Mouse (Mus musculus) forebrain, embryonic 13.5 days (tissue): ENCODE data around the gene Slc44a3. TPM values are rescaled to one million over a fixed set of nuclear protein-coding genes. Genes with fewer than 3 reads are reported as not detected.

Experiments used
- ATAC-seq: fragments of 200-750 bp; cut with Nextera tagmentation; 2 replicates; pipeline ENCODE4 v1.8.0; 2017
- H3K27ac ChIP-seq: fragments of 300-500 bp; sonication (generic); 2 replicates; pipeline ENCODE4 v1.5.1; 2015; ENCODE audit warnings: inconsistent platforms, mild to moderate bottlenecking, moderate library complexity
- H3K27me3 ChIP-seq: fragments of 300-500 bp; sonication (generic); 2 replicates; pipeline ENCODE4 v1.6.1; 2015; ENCODE audit warnings: mild to moderate bottlenecking, inconsistent platforms
- H3K36me3 ChIP-seq: fragments of 300-500 bp; sonication (generic); 2 replicates; pipeline ENCODE4 v1.6.1; 2015; ENCODE audit warnings: mild to moderate bottlenecking, inconsistent platforms; ENCODE audit not compliant: poor library complexity, severe bottlenecking
- H3K4me1 ChIP-seq: fragments of 300-500 bp; sonication (generic); 2 replicates; pipeline ENCODE4 v1.6.1; 2015; ENCODE audit warnings: inconsistent platforms
- H3K4me2 ChIP-seq: fragments of 300-500 bp; sonication (generic); 2 replicates; pipeline ENCODE4 v1.6.1; 2015; ENCODE audit warnings: inconsistent platforms, mild to moderate bottlenecking, moderate library complexity
- H3K4me3 ChIP-seq: fragments of 300-500 bp; sonication (generic); 2 replicates; pipeline ENCODE4 v1.5.1; 2015; ENCODE audit warnings: mild to moderate bottlenecking, inconsistent platforms
- H3K9ac ChIP-seq: fragments of 300-500 bp; sonication (generic); 2 replicates; pipeline ENCODE4 v1.6.1; 2015; ENCODE audit warnings: mild to moderate bottlenecking, inconsistent platforms
- H3K9me3 ChIP-seq: fragments of 300-500 bp; sonication (generic); replicated peaks from 2 replicates; pipeline ENCODE4 v1.6.1; 2016; ENCODE audit warnings: inconsistent platforms
- WGBS: fragments of 180-500 bp; shearing (Covaris S2); methylation state at CpG from one replicate; pipeline ENCODE4 v1.1.7; 2015; 5-methylcytosine and 5-hydroxymethylcytosine counted together
- polyA plus RNA-seq: library from polyadenylated mRNA; unstranded; fragments of >200 nt; fragmentation: Nextera tagmentation; extraction: Ambion mirVana; gene quantifications from 2 replicates; pipeline ENCODE4 v1.2.1, GENCODE M21; 2015

Slc44a3 gene
- polyA plus RNA-seq, 1 experiment from 2014 or later: 0.57 TPM

DNA sequence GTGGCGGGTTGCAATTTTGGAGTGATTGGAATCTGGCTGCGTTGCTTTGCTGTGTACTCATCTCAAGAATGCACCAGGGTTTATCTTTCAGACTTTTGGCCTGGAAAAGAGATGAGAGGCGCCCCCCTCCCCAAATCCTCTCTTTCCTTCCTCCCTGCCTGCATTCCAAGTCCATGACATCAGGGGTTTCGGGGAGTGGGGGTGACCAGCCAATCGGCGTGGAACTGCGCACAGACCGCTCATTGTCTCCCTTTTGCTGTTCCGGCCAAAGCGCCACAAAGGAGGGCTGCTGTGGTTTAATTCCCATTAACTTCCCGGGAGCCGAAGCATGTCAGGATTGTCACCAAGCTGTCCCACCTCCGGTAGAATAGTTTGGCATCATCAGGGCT lies 104.7 kb downstream of the Slc44a3 start:
- peaks cover 44% of the 10 kb centered on the region for H3K4me1 ChIP-seq
- no peaks in the 10 kb centered on the region for H3K9me3 ChIP-seq
- peak overlapping the region; percentile 78 for H3K4me2 ChIP-seq
- 0% methylated on average over 13 of the region's 13 CpGs for WGBS
- H3K27me3 ChIP-seq: no peaks in the 10 kb centered on the region; the same call in 1 of the 2 replicates
- peak overlapping the region; percentile 89 for H3K4me3 ChIP-seq
- H3K36me3 ChIP-seq: no peaks in the 10 kb centered on the region
- ATAC-seq: peak; percentile 69
- peak overlapping the region; percentile 99 for H3K27ac ChIP-seq
- peak overlapping the region; percentile 97 for H3K9ac ChIP-seq

DNA sequence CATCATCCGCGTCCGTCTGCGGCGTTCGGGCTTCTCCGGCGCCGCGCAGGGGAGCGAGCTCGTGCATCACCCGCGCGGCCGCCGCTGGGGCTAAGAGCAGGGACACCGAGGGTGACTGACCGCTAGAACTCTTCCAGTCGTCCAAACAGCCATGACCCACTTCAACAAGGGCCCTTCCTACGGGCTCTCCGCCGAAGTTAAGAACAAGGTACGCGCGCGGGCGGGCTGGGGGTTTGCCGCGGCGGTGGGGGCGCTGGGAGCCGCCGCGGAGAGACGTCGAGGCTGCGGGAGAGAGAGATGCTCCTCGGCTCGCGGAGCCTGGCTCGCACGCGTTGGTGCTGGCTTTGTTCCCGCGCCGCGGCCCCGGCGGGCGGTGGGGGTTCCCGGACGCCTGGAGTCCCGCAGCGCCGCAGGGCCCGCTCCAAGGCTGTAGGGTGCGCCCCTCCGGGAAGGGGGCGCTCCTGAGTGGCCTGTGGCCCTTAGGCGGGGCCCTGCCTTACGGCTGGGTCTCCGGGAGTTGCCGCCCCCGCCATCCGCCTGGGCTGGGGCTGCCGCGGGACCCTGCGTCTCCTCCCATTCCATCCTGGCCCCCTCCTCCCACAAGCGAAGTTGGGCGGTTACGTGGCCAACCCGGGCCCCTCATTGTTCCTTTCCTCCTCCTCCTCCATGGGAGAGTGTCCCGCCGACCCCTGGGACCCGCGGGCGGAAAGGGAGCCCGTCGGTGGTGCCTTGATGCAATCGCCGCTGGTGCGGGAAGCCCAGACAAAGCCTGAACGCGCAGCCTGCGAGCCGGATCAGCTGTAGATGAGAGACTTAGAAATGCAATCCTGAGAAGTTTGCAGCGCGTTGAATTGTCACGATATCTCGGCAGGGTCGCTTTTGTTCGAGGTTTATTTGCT lies 105.3 kb downstream of the Slc44a3 start:
- Histone ChIP-seq H3K4me1 (peaks cover 38% of the 10 kb centered on the region), H3K36me3 (no peaks in the 10 kb centered on the region), H3K4me3 (peak overlapping the region; percentile 89), H3K27ac (peak overlapping the region; percentile 99), H3K4me2 (peak overlapping the region; percentile 78), H3K9me3 (no peaks in the 10 kb centered on the region), H3K9ac (peak overlapping the region; percentile 97), H3K27me3 (no peaks in the 10 kb centered on the region; the same call in 1 of the 2 replicates)
- under 1% methylated on average over 89 of the region's 93 CpGs for WGBS
- peak; percentile 79 for ATAC-seq

DNA sequence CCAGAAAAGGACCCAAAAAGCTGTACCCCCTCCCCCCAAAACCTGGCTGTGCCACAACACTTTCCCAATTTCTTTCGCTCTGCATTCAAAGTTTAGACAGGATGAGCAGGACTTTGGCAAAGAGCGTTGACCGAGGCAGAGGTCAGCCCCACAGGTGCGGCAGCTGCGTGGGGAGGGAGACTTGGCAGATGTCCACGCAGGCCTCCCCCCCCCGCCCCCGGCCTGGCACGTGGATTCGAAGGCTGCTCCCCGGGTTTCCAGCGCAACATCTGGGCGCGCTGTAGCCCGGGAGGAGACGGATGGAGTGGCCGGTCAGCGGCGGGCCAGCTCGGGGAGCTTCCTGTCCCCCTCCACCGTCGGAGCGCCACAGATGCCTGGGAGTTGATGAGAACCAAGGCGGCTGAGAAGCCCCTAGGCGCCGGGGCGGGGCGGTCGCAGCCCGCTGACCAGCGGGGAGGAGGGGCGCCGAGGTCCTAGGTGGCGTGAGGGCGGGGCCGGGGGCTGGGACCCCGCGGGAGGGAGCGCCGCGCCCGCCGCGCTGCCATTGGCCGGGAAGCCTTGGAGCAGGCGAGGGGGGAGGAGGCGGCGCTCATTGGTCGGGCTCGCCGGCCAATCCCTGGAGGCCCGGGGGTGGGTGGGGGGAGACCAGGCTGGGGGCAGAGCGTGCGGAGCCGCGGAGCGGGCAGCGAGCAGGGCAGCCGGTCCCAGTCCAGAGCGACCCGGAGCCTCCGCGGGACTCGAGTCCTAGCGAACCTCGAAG lies 106.2 kb downstream of the Slc44a3 start, which contains the start of gene Cnn3:
Gene Cnn3, plus strand, starts transcription at position 637 of the 760 bp plus-strand sequence.
- Histone ChIP-seq H3K27ac (peak within 1 kb of the TSS; percentile 99), H3K9me3 (no peaks in the 10 kb centered on the region), H3K27me3 (no peaks in the 10 kb centered on the region; the same call in 1 of the 2 replicates), H3K4me2 (peak within 1 kb of the TSS; percentile 78), H3K9ac (peak within 1 kb of the TSS; percentile 97), H3K36me3 (no peaks in the 10 kb centered on the region), H3K4me3 (peak within 1 kb of the TSS; percentile 89), H3K4me1 (peaks cover 38% of the 10 kb centered on the region)
- 2% methylated on average over 59 of the region's 66 CpGs for WGBS
- peak; percentile 92 for ATAC-seq

DNA sequence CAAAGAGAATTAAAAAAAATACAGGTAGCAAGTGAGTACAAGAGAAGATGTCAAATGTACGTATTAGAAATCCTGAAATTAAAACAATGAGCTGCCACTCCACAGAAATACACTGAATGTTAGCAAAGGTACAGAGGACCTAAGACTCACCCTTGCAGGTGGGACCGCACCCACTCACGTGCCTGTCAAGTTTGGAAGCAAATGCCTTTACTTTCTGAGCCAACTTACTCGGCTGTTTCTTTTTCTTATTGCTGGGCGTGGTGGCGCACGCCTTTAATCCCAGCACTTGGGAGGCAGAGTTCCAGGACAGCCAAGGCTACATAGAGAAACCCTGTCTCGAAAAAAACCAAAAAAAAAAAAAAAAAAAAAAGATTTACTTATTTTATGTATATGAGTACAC lies 109.8 kb downstream of the Slc44a3 start:
- no peaks in the 10 kb centered on the region; the same call in 1 of the 2 replicates for H3K27me3 ChIP-seq
- 83% methylated on average over 8 of the region's 8 CpGs for WGBS
- no peaks in the 10 kb centered on the region for H3K36me3 ChIP-seq
- no peaks in the 10 kb centered on the region for H3K9me3 ChIP-seq
- H3K4me1 ChIP-seq: peaks cover 17% of the 10 kb centered on the region
- ATAC-seq: no peak
- no peak overlapping the region for H3K4me3 ChIP-seq
- H3K27ac ChIP-seq: no peak overlapping the region
- no peak overlapping the region for H3K4me2 ChIP-seq
- H3K9ac ChIP-seq: no peak overlapping the region

DNA sequence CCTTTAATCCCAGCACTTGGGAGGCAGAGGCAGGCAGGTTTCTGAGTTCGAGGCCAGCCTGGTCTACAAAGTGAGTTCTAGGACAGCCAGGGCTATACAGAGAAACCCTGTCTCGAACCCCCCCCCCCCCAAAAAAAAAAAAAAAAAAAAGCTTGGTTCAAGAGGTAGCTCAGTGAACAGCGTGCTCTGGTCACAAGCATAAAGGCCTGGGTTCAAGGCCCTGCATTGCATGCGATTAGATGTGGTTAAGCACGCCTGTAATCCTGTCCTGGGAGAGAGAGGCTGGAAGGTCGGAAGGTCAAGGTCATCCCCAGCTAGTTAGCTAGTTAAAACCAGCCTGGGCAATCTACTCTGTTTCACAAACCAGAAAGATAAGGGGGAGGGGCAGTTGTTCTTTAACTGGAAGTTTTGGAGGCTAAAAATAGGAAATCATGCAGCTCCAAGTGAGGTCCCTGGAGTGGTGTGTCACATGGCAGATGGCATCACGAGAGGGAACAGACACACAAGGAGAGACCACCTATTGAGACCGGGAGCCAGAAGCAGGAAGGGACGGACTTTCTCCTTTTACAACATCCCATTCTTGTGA lies 113.3 kb downstream of the Slc44a3 start:
- WGBS: 78% methylated on average over 9 of the region's 9 CpGs
- Histone ChIP-seq H3K4me2 (no peak overlapping the region), H3K9me3 (no peaks in the 10 kb centered on the region), H3K9ac (no peak overlapping the region), H3K27ac (no peak overlapping the region), H3K4me1 (peaks cover 10% of the 10 kb centered on the region), H3K4me3 (no peak overlapping the region), H3K36me3 (no peaks in the 10 kb centered on the region), H3K27me3 (no peaks in the 10 kb centered on the region)
- ATAC-seq: peak; percentile 24; the same call in 1 of the 2 replicates

DNA sequence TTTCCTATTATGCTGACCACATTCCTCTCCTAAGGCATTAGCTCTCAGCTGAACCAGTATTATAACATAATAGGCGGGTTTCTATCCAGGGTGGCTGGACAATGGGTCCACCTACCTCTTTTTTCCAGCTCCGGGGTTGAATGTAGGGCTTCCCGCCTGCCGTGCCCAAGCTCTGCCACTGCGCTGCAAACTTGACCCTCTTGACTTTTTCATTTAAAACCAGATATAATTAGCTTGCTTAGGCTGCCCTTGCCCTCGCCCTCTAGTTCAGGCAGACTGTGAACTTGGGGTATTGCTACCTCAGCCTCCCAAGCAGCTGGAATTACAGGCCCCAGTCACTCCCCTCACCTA lies 114.0 kb downstream of the Slc44a3 start:
- H3K4me1 ChIP-seq: peaks cover 10% of the 10 kb centered on the region
- 0 out of 2 replicates have a peak, but pooled peaks have one; percentile 21 for ATAC-seq
- WGBS: 7% methylated on average over 6 of the region's 6 CpGs
- no peak overlapping the region for H3K4me3 ChIP-seq
- H3K27ac ChIP-seq: no peak overlapping the region
- H3K9ac ChIP-seq: no peak overlapping the region
- no peak overlapping the region for H3K4me2 ChIP-seq
- H3K36me3 ChIP-seq: no peaks in the 10 kb centered on the region
- H3K9me3 ChIP-seq: no peaks in the 10 kb centered on the region
- no peaks in the 10 kb centered on the region for H3K27me3 ChIP-seq

DNA sequence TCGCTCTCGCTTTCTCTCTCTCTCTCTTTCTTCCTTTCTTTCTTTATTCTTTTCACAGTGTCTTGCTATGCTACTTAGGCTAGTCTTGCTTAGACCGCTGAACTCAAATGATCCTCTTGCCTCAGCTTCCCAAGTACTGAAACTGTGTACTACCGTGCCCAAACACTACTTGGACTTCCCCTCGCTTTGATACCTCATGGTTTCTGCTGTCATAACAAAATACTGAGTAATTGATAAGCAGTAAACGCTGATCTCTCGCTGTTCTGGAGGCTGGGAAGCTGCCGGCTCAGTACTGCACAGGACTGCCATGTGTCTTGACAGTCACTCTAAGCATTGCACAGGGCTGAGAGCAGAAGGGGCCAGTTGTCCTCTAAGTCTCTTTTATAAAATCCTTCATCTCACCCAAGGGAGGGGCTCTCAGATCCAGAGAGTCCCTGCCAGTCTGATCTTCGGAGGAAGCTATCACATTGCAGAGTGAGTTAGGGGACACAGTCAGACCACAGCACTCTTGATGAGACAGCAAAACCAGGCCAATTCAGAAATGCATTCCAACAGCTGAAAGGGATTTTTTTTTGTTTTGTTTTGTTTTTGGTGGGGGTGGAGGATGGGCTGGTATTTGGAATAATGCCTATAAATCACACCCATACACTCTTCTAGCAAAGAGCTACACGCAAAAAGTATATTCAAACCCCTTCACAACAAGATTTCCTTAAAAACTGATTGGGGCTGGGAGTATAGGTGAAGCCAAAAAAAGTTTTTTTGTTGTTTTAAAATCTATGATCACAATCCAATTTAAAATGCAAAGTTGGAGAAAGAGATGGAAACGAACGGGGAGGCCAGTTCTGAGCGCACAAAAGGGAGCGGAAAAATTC lies 114.6 kb downstream of the Slc44a3 start:
- ATAC-seq: no peak
- H3K9ac ChIP-seq: no peak overlapping the region
- no peaks in the 10 kb centered on the region for H3K27me3 ChIP-seq
- H3K36me3 ChIP-seq: no peaks in the 10 kb centered on the region
- 30% methylated on average over 14 of the region's 14 CpGs for WGBS
- H3K4me1 ChIP-seq: peaks cover 10% of the 10 kb centered on the region
- H3K4me2 ChIP-seq: no peak overlapping the region
- H3K27ac ChIP-seq: no peak overlapping the region
- H3K4me3 ChIP-seq: no peak overlapping the region
- H3K9me3 ChIP-seq: no peaks in the 10 kb centered on the region

DNA sequence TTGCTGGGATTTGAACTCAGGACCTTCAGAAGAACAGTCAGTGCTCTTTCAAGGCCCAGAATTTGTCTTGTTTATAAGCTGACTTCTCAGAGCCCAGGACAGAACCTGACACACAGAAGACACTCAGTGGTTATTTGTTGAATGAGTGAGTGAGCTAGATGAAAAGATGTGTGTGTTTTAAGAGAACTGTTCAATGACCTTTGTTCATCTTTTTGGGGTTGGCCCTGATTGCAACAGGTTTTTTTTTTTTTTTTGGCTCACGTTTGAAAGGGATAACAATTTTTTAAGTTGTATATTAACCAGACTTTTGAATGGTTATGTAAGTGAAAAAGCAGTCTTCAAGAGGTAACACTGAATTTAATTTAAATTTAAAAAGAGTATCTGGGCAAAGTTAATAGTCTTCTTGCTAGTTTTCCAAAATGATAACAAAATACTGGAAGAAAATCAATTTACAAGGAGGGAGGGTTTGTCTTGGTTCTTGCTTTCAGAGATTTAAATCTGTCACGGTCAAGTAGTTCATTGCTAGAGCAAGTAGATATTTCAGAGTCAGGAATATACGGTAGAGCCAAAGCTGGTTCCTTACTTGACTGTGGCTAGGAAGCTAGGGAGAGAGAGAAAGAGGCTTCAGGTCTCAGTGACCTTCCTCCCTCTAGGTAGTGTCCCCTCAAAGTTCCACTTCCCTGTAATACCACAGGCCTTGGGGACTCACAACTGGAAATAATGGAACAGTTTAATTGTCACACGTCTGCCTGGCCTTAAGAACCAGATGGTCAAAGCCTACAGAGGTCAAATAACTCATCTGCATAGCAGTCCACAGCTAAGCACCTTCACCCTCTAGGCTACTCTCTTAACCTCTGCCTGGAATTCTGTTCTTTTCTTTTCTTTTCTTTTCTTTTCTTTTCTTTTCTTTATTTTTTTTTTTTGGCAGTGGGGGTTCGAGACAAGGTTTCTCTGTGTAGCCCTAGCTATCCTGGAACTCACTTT lies 115.7 kb downstream of the Slc44a3 start:
- Histone ChIP-seq H3K27ac (no peak overlapping the region), H3K36me3 (no peaks in the 10 kb centered on the region), H3K9ac (no peak overlapping the region), H3K9me3 (no peaks in the 10 kb centered on the region), H3K27me3 (no peaks in the 10 kb centered on the region), H3K4me2 (no peak overlapping the region), H3K4me3 (no peak overlapping the region), H3K4me1 (peaks cover 10% of the 10 kb centered on the region)
- WGBS: 75% methylated on average over 5 of the region's 5 CpGs
- no peak for ATAC-seq

DNA sequence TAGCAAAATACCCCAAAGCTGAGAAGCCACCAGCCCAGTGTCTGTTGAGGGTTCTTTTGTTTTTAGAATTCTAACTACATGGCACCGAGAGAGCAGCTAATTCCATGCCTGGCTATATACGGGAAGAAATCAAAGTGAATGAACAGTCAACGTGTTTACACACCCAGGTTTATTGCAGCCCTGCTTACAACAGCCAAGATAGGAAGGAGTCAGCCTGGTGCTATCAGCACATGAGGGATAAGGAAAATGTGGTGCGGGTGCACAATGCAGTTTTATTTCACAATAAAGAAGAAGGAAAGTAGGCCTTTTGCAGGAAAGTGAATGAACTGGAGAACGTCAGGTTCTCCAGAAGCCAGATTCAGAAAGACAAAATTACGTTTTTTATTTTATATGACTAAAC lies 120.8 kb downstream of the Slc44a3 start:
- Histone ChIP-seq H3K36me3 (no peaks in the 10 kb centered on the region), H3K27ac (no peak overlapping the region), H3K4me1 (no peaks in the 10 kb centered on the region), H3K27me3 (no peaks in the 10 kb centered on the region), H3K4me2 (no peak overlapping the region), H3K9ac (no peak overlapping the region), H3K4me3 (no peak overlapping the region), H3K9me3 (no peaks in the 10 kb centered on the region)
- WGBS: 79% methylated on average over 6 of the region's 6 CpGs
- no peak for ATAC-seq
